Mouse (Mus musculus): ENCODE measurements around the gene 4930474N05Rik.

GRCm38 (mm10) chr14:36053281-36053680 is 41.4 kb upstream of the 4930474N05Rik start:
- TF ChIP-seq POLR2A (IDR thresholded peaks at IDR 0.05; ENCODE audit: control insufficient read depth in 1 of 2, insufficient read depth in 1 of 2, low read depth in 1 of 2, low read length in 2 of 2, poor library complexity in 1 of 2) (no peak), CTCF (IDR thresholded peaks at IDR 0.05 in 2 of 3, conservative IDR thresholded peaks at IDR 0.05 in 1 of 3; ENCODE audit: control insufficient read depth in 1 of 3, insufficient read depth in 1 of 3, low read depth in 2 of 3, low read length in 3 of 3, poor library complexity in 1 of 3, severe bottlenecking in 1 of 3) (no peak), MAX (IDR thresholded peaks at IDR 0.05; ENCODE audit: low read length) (no peak), ZMIZ1 (IDR thresholded peaks at IDR 0.05; ENCODE audit: low read depth, low read length) (no peak), SMC3 (IDR thresholded peaks at IDR 0.05; ENCODE audit: low read depth, low read length) (no peak), EP300 (IDR thresholded peaks at IDR 0.05; ENCODE audit: low read depth in 1 of 2, low read length in 2 of 2) (no peak), ELF1 (IDR thresholded peaks at IDR 0.05; ENCODE audit: low read depth, low read length) (no peak), GATA1 (IDR thresholded peaks at IDR 0.05; ENCODE audit: low read depth, low read length) (no peak), HCFC1 (IDR thresholded peaks at IDR 0.05; ENCODE audit: low read depth, low read length) (no peak), E2F4 (IDR thresholded peaks at IDR 0.05; ENCODE audit: borderline replicate concordance, low read depth, low read length) (no peak), JUND (IDR thresholded peaks at IDR 0.05; ENCODE audit: low read depth, low read length) (no peak)

Data from MEL (cell line).